Mouse (Mus musculus): Measurements from ENCODE around the gene Oser1. TPM values are rescaled to one million over a fixed set of nuclear protein-coding genes. Genes with fewer than 3 reads are reported as not detected.
"Not testable (repeated sequence)": the region's sequence is repeated elsewhere in the genome, so short reads cannot be mapped to it uniquely, and the experiment has no call there.

Oser1 gene
- total and polyA plus RNA-seq, 2 experiments from 2014 or later: 22.9 to 59.6 TPM

GRCm38 (mm10) chr2:163467585-163467984 lies 43.1 kb upstream of the Oser1 start:
- Histone ChIP-seq H3K4me3 (ENCODE audit: low read length) (no peak overlapping the region), H3K4me1 (ENCODE audit: insufficient read depth, low read length) (peaks cover 10% of the 10 kb centered on the region; the same call in 1 of the 2 replicates), H3K27me3 (ENCODE audit: insufficient read depth, low read length) (no peaks in the 10 kb centered on the region), H3K9me3 (ENCODE audit: low read length) (no peaks in the 10 kb centered on the region), H3K27ac (no peak overlapping the region), H3K9ac (replicated peaks; ENCODE audit: low read length) (no peak overlapping the region), H3K4me2 (ENCODE audit: low read depth, low read length) (no peak overlapping the region), H3K36me3 (ENCODE audit: insufficient read depth, low read length) (peaks cover 30% of the 10 kb centered on the region; the same call in 1 of the 2 replicates)
- DNase-seq (ENCODE audit: low spot score) (no peak), ATAC-seq (no peak)
- WGBS: 95% methylated on average over 6 of the region's 6 CpGs
- TF ChIP-seq CTCF (IDR thresholded peaks at IDR 0.05; ENCODE audit: low read depth): no peak

- DNase-seq (ENCODE audit: low spot score): no peak
- peaks cover 30% of the 10 kb centered on the region; the same call in 1 of the 2 replicates for H3K36me3 ChIP-seq (ENCODE audit: insufficient read depth, low read length)
- H3K9me3 ChIP-seq (ENCODE audit: low read length): no peaks in the 10 kb centered on the region
- 80% methylated on average over 8 of the region's 8 CpGs for WGBS
- no peak overlapping the region for H3K27ac ChIP-seq
- H3K4me1 ChIP-seq (ENCODE audit: insufficient read depth, low read length): peaks cover 8% of the 10 kb centered on the region; the same call in 1 of the 2 replicates
- no peak overlapping the region for H3K4me2 ChIP-seq (ENCODE audit: low read depth, low read length)
- H3K9ac ChIP-seq (replicated peaks; ENCODE audit: low read length): no peak overlapping the region
- no peak for TF ChIP-seq CTCF (IDR thresholded peaks at IDR 0.05; ENCODE audit: low read depth)
- no peak for ATAC-seq
- no peaks in the 10 kb centered on the region for H3K27me3 ChIP-seq (ENCODE audit: insufficient read depth, low read length)
- no peak overlapping the region for H3K4me3 ChIP-seq (ENCODE audit: low read length)
Measured at GRCm38 (mm10) chr2:163466771-163467170, 42.3 kb upstream of the Oser1 start.

GRCm38 (mm10) chr2:163464562-163464961 lies 40.1 kb upstream of the Oser1 start:
- no peak for TF ChIP-seq CTCF (IDR thresholded peaks at IDR 0.05; ENCODE audit: low read depth)
- Histone ChIP-seq H3K36me3 (ENCODE audit: insufficient read depth, low read length) (peaks cover 27% of the 10 kb centered on the region; the same call in 1 of the 2 replicates), H3K27me3 (ENCODE audit: insufficient read depth, low read length) (no peaks in the 10 kb centered on the region), H3K27ac (no peak overlapping the region), H3K9me3 (ENCODE audit: low read length) (no peaks in the 10 kb centered on the region), H3K4me1 (ENCODE audit: insufficient read depth, low read length) (no peaks in the 10 kb centered on the region), H3K4me3 (ENCODE audit: low read length) (no peak overlapping the region), H3K9ac (replicated peaks; ENCODE audit: low read length) (no peak overlapping the region), H3K4me2 (ENCODE audit: low read depth, low read length) (no peak overlapping the region)
- 76% methylated on average over 6 of the region's 6 CpGs for WGBS
- no peak for ATAC-seq
- no peak for DNase-seq (ENCODE audit: low spot score)

GRCm38 (mm10) chr2:163463998-163464397 lies 39.5 kb upstream of the Oser1 start:
- Histone ChIP-seq H3K9ac (replicated peaks; ENCODE audit: low read length) (no peak overlapping the region), H3K4me3 (ENCODE audit: low read length) (no peak overlapping the region), H3K4me1 (ENCODE audit: insufficient read depth, low read length) (0 out of 2 replicates have a peak, but pooled peaks cover under 1% of the 10 kb centered on the region), H3K36me3 (ENCODE audit: insufficient read depth, low read length) (peaks cover 22% of the 10 kb centered on the region; the same call in 1 of the 2 replicates), H3K27me3 (ENCODE audit: insufficient read depth, low read length) (no peaks in the 10 kb centered on the region), H3K27ac (no peak overlapping the region), H3K4me2 (ENCODE audit: low read depth, low read length) (no peak overlapping the region), H3K9me3 (ENCODE audit: low read length) (no peaks in the 10 kb centered on the region)
- no peak for TF ChIP-seq CTCF (IDR thresholded peaks at IDR 0.05; ENCODE audit: low read depth)
- DNase-seq (ENCODE audit: low spot score) (no peak), ATAC-seq (no peak)
- 59% methylated on average over 4 of the region's 4 CpGs for WGBS

- 67% methylated on average over 10 of the region's 10 CpGs for WGBS
Measured at GRCm38 (mm10) chr2:163463251-163463769, 38.8 kb upstream of the Oser1 start.

GRCm38 (mm10) chr2:163462801-163463200 lies 38.3 kb upstream of the Oser1 start:
- no peak for TF ChIP-seq CTCF (IDR thresholded peaks at IDR 0.05; ENCODE audit: low read depth)
- ATAC-seq (no peak), DNase-seq (ENCODE audit: low spot score) (no peak)
- Histone ChIP-seq H3K9ac (replicated peaks; ENCODE audit: low read length) (no peak overlapping the region), H3K27ac (no peak overlapping the region), H3K4me3 (ENCODE audit: low read length) (no peak overlapping the region), H3K4me2 (ENCODE audit: low read depth, low read length) (no peak overlapping the region), H3K27me3 (ENCODE audit: insufficient read depth, low read length) (no peaks in the 10 kb centered on the region), H3K4me1 (ENCODE audit: insufficient read depth, low read length) (0 out of 2 replicates have a peak, but pooled peaks cover 11% of the 10 kb centered on the region), H3K36me3 (ENCODE audit: insufficient read depth, low read length) (peaks cover 12% of the 10 kb centered on the region; the same call in 1 of the 2 replicates), H3K9me3 (ENCODE audit: low read length) (no peaks in the 10 kb centered on the region)
- WGBS: 68% methylated on average over 11 of the region's 11 CpGs

More at GRCm38 (mm10) chr2:163463251-163463769, 38.8 kb upstream of the Oser1 start:
- DNase-seq (ENCODE audit: low spot score) (no peak), ATAC-seq (no peak)
- Histone ChIP-seq H3K9ac (replicated peaks; ENCODE audit: low read length) (no peak overlapping the region), H3K27me3 (ENCODE audit: insufficient read depth, low read length) (no peaks in the 10 kb centered on the region), H3K4me1 (ENCODE audit: insufficient read depth, low read length) (0 out of 2 replicates have a peak, but pooled peaks cover 8% of the 10 kb centered on the region), H3K9me3 (ENCODE audit: low read length) (no peaks in the 10 kb centered on the region), H3K27ac (no peak overlapping the region), H3K36me3 (ENCODE audit: insufficient read depth, low read length) (peaks cover 17% of the 10 kb centered on the region; the same call in 1 of the 2 replicates), H3K4me2 (ENCODE audit: low read depth, low read length) (no peak overlapping the region), H3K4me3 (ENCODE audit: low read length) (no peak overlapping the region)
- TF ChIP-seq CTCF (IDR thresholded peaks at IDR 0.05; ENCODE audit: low read depth): no peak

- Histone ChIP-seq H3K27ac (no peak overlapping the region), H3K27me3 (ENCODE audit: insufficient read depth, low read length) (no peaks in the 10 kb centered on the region), H3K9me3 (ENCODE audit: low read length) (no peaks in the 10 kb centered on the region), H3K9ac (replicated peaks; ENCODE audit: low read length) (no peak overlapping the region), H3K36me3 (ENCODE audit: insufficient read depth, low read length) (peaks cover 10% of the 10 kb centered on the region; the same call in 1 of the 2 replicates), H3K4me3 (ENCODE audit: low read length) (no peak overlapping the region), H3K4me2 (ENCODE audit: low read depth, low read length) (no peak overlapping the region), H3K4me1 (ENCODE audit: insufficient read depth, low read length) (0 out of 2 replicates have a peak, but pooled peaks cover 11% of the 10 kb centered on the region)
- no peak for TF ChIP-seq CTCF (IDR thresholded peaks at IDR 0.05; ENCODE audit: low read depth)
- no peak for DNase-seq (ENCODE audit: low spot score)
- 83% methylated on average over 5 of the region's 5 CpGs for WGBS
- no peak for ATAC-seq
Measured at GRCm38 (mm10) chr2:163462386-163462785, 37.9 kb upstream of the Oser1 start.

GRCm38 (mm10) chr2:163461307-163461706 lies 36.8 kb upstream of the Oser1 start:
- not testable (repeated sequence) for H3K4me2 ChIP-seq (ENCODE audit: low read depth, low read length); ATAC-seq; H3K9ac ChIP-seq (replicated peaks; ENCODE audit: low read length); H3K27me3 ChIP-seq (ENCODE audit: insufficient read depth, low read length); H3K9me3 ChIP-seq (ENCODE audit: low read length); H3K27ac ChIP-seq; H3K36me3 ChIP-seq (ENCODE audit: insufficient read depth, low read length); DNase-seq (ENCODE audit: low spot score); H3K4me3 ChIP-seq (ENCODE audit: low read length)
- WGBS: 94% methylated on average over 9 of the region's 9 CpGs
- 0 out of 2 replicates have a peak, but pooled peaks cover 11% of the 10 kb centered on the region for H3K4me1 ChIP-seq (ENCODE audit: insufficient read depth, low read length)
